Mouse (Mus musculus): ENCODE measurements around the gene Plcb3. TPM values are rescaled to one million over a fixed set of nuclear protein-coding genes. Genes with fewer than 3 reads are reported as not detected.
A peak's percentile ranks its signal among the peaks of the same experiment; 100 is the strongest.

Plcb3 gene
- total RNA-seq, 2 experiments from 2014 or later = 18.1 to 19.3 TPM

DNA sequence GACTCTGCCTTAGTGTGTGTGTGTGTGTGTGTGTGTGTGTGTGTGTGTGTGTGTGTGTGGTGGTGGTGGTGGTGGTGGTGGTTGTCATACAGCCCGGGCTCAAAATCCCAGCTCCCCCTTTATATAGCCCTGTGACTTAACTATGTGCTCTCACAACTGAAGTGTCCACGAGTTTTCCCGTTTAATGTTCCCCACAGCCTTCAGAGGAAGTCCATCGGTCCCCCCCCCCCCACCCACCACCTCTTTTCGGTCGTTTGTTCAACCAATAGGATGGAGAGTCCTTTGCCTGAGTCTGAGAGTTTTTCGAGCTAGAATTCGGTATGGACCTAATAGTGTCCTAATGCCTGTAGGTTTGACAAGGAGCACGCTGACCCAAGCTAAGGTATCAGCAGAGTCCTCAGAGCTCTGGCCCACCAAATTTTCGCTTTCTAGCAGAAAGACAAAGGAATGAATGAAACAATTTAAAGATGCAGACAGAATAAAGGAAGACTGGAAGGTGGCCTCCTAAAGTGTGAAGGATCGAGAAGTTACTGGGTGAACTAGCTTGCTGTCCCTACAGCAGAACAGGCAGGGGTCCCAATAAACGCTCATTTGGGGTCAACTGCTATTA, 2.6 kb downstream of the Plcb3 start:
- no peak for DNase-seq
- intact Hi-C loops (cut with DNase I) = loop anchor here (1.0 kb wide), 1 partner anchor 21 kb away; no protein-coding TSS in a partner anchor

- intact Hi-C loops (cut with DNase I) = no loop called here
- DNase-seq = no peak
Observed at GRCm38 (mm10) chr19:6972247-6972917, 3.9 kb downstream of the Plcb3 start.

- intact Hi-C loops (cut with DNase I) = no loop called here
- DNase-seq = no peak
Observed at GRCm38 (mm10) chr19:6971644-6972043, 4.6 kb downstream of the Plcb3 start.

DNA sequence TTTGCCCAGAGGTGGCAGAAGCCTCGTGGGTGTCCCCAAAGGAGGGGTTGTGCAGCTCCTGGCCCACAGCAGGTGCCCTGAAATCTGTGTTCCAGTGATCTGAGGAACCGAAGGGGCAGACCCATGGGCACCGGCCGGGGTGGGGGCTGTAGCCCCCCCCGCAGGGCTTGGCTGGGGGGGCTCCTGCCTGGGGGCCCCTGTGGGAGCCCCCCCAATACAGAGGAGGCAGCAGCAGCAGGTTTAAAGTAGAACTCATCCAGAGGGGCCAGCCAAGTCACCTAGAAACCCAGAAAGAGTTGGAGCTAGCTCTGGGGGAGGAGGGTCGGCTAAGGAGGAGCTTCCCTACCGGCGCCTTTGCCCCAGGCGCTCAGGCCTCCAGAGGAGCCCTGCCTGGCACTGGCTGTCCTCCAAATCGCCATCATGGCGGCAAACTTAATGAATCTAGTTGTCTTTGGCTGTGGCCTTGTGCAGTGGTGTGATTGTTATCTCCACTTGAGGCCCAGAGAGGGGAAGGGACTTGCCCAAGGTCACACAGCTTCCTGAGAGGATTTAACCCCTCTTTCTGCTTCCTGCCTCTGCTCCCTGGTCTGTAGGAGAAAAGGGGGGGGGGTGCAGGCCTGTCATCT, 5.7 kb downstream of the Plcb3 start:
- DNase-seq = no peak
- intact Hi-C loops (cut with DNase I) = no loop called here

DNA sequence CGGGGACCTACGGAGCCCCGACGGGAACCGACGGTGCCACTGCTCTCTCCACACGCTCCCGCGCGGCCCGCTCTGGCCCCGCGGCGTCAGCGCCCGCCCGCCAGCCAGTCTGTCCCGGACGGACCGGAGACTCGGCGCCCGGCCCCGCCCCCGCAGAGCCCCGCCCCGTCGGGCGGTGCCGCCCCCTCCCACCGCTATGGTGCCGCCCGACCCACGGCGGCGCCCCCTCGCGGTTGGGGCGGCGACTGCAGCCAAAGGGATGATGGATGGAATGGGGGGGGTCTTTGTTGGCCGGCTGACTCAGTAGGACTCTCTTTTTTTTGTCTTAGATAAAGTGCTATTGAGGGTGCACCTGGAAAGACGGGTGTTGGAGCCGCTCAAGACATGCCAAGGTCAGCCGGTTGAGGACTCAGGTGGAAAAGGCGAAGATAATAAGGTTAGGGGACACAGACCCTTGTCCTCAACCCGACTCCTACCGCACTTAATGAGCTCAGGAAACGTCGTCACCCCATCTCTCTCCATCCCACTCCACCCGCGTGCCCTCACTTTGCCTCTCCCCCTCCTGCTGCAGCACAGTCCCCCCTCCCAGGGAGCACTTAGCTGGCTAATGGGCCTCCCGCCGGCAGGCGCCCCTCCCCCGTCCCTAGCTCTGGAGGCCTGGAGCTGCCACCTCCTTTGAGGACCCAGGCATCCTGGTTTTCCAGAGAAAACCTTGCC, 6.4 kb downstream of the Plcb3 start:
- intact Hi-C loops (cut with DNase I) = loop anchor here (2.0 kb wide), 2 partner anchors 17 to 45 kb away; partner anchors contain the start of gene Catsperz

DNA sequence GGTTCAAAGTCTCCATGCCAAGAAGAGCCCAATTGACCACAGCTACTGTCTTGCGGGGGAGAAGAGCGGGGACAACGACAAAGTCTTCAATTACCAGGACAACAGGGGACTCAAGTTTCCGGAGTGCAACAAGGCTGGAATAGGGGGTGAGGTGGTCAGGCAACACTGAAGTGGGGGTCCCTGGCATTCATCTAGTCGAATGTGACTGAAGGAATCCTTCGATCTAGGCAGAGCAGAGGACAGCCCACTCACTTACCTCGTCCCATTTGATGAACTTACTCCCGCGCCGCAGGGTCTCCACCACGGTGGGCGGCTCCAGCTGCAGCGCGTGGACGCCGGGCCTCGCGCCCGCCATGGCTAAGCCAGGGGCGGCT, 7.0 kb downstream of the Plcb3 start:
- intact Hi-C loops (cut with DNase I) = loop anchor here (2.0 kb wide), 2 partner anchors 16 to 44 kb away; partner anchors contain the start of gene Catsperz
- no peak for DNase-seq

More for the DNA sequence above, 6.4 kb downstream of the Plcb3 start:
- DNase-seq = peak; percentile 76 to 79

- no peak for DNase-seq
- intact Hi-C loops (cut with DNase I) = loop anchor here (2.0 kb wide), 2 partner anchors 16 to 44 kb away; partner anchors contain the start of gene Catsperz
Observed at GRCm38 (mm10) chr19:6968491-6969271, 7.6 kb downstream of the Plcb3 start.

- intact Hi-C loops (cut with DNase I) = no loop called here
- no peak for DNase-seq
Observed at GRCm38 (mm10) chr19:6956461-6956860, 19.8 kb downstream of the Plcb3 start.

DNA sequence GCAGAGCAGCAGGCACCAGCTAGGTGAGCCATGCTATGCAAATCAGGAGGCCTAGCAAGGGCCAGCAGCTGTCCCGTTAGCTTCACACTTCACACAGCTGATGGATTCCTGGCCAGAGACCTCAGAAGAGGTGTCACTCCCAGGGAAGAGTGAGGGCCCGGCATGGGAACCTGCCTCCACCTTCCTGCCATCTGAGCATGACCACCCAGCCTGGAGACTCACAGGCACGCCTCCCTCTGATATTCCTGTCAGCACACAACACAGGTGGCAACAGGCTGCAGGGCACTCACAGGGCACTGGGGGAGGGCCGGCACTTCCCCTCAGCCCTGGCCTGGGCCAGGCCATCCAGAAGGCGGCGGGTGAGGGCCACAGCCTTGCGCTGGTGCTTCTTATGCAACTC, 20.8 kb downstream of the Plcb3 start:
- peak; percentile 69 to 76 for DNase-seq
- intact Hi-C loops (cut with DNase I) = no loop called here

GRCm38 (mm10) chr19:6954046-6954445, 22.2 kb downstream of the Plcb3 start:
- DNase-seq = peak; percentile 57 to 62
- intact Hi-C loops (cut with DNase I) = no loop called here

DNA sequence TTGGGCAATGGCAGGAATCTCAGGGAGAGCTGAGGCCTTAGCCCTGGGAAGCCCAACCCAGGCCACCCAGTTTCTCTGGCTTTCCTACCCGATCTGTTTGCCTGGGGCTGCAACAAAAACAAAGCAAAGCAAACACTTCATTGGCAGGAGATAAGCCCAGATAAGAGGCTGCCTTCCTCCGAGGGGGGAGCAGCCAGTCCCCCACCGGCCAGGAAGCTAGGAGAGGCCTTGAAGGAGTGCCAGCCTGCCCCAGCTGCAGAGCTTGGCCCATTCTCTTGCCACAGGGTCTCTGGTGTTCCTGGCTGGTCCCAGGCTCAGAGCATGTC, 23.6 kb downstream of the Plcb3 start:
- peak; percentile 47 to 62 for DNase-seq
- intact Hi-C loops (cut with DNase I) = loop anchor here (1.0 to 2.0 kb wide), 2 partner anchors 16 to 22 kb away; partner anchors contain the start of gene Ppp1r14b

GRCm38 (mm10) chr19:6951994-6952711, 24.1 kb downstream of the Plcb3 start:
- peak; percentile 92 to 93 for DNase-seq
- intact Hi-C loops (cut with DNase I) = loop anchor here (1.0 to 2.0 kb wide), 3 partner anchors 10 to 22 kb away; partner anchors contain the start of genes Gpr137 and Ppp1r14b

GRCm38 (mm10) chr19:6951381-6951968, 24.8 kb downstream of the Plcb3 start:
- DNase-seq = peak; percentile 98
- intact Hi-C loops (cut with DNase I) = loop anchor here (1.0 kb wide), 1 partner anchor 9 kb away; the partner anchor contains the start of gene Gpr137

- intact Hi-C loops (cut with DNase I) = loop anchor here (1.0 kb wide), 1 partner anchor 8 kb away; the partner anchor contains the start of gene Gpr137
Observed at GRCm38 (mm10) chr19:6950613-6951153, 25.6 kb downstream of the Plcb3 start.

DNA sequence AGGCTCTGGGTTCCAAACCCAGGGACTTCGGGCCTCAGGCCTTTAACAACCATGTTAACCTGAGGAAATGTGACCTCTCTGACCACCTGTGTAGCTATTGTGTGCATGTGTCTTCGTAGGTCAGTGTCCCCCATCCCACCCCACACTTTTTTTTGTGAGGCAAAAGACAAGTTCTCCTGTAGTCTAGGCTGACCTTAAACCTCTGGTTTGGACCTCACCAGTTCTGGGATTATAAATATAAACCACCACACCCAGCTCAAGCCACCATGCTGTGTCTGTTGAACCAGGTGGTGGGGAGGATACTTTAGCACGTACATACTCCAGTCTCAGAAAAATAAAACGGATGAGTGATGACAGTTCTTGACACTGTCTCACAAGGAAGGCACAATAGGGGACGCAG, 26.3 kb downstream of the Plcb3 start:
- intact Hi-C loops (cut with DNase I) = no loop called here
- no peak for DNase-seq

More at GRCm38 (mm10) chr19:6950613-6951153, 25.6 kb downstream of the Plcb3 start:
- DNase-seq = peak; percentile 68 to 74

DNA sequence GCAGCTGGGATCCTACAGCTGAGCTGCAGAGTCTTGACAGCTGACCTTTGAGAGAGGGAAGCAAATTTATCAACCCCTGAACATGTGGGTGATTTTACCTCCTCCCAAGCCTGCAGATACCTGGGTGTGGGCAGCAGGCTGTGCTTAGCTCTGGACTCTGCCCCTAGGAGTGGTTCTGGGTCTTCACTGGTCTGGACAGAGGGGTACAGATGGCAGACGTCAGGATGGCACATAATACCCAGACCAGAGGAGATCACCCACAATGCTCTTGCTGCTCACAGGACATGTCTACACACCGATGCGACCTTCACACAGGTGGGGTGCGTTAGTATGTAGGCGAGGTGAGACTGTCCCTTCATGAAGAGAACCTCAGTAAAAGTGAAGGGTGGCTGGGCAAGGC, 26.7 kb downstream of the Plcb3 start:
- intact Hi-C loops (cut with DNase I) = no loop called here
- DNase-seq = no peak

GRCm38 (mm10) chr19:6948186-6948585, 28.1 kb downstream of the Plcb3 start:
- intact Hi-C loops (cut with DNase I) = no loop called here

GRCm38 (mm10) chr19:6947742-6948141, 28.5 kb downstream of the Plcb3 start:
- intact Hi-C loops (cut with DNase I) = no loop called here
- no peak for DNase-seq

More at GRCm38 (mm10) chr19:6948186-6948585, 28.1 kb downstream of the Plcb3 start:
- DNase-seq = no peak

GRCm38 (mm10) chr19:6943709-6944108, 32.6 kb downstream of the Plcb3 start:
- intact Hi-C loops (cut with DNase I) = loop anchor here (2.0 to 5.0 kb wide), 2 partner anchors 34 to 699 kb away; partner anchors contain the start of gene Plcb3
- DNase-seq = no peak

Data from heart, postnatal 10 days (tissue).